Mouse (Mus musculus): Measurements from ENCODE around the gene Fam118a. TPM values are rescaled to one million over a fixed set of nuclear protein-coding genes. Genes with fewer than 3 reads are reported as not detected.
A peak's percentile ranks its signal among the peaks of the same experiment; 100 is the strongest.
"Not testable (repeated sequence)": the region's sequence is repeated elsewhere in the genome, so short reads cannot be mapped to it uniquely, and the experiment has no call there.

Gene Fam118a
- polyA plus RNA-seq (2014; fragmentation: Nextera tagmentation; extraction: Ambion mirVana) = 21.9 and 23.1 TPM in 2 replicates

DNA sequence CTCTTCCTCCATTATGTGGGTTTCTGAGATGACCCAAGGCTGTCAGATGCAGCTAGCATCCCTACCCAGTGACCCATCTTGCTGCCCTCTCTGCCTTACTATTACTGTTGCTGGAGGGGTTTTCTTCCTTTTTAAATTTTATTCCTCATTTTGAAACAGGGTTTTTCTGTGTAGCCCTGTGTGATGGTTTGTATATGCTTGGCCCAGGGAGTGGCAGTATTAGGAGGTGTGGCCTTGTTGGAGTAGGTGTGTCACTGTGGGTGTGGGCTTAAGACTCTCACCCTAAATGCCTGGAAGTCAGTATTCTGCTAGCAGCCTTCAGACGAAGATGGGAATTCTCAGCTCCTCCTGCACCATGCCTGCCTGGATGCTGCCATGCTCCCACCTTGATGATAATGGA lies at the start of gene Fam118a:
Gene Fam118a, plus strand, starts transcription at position 301 of the 400 bp plus-strand sequence.
- H3K27ac ChIP-seq (replicated peaks; ENCODE audit: low read depth, low read length); H3K4me3 ChIP-seq (ENCODE audit: low read depth, low read length); H3K36me3 ChIP-seq (ENCODE audit: control insufficient read depth, insufficient read depth, low read length); H3K27me3 ChIP-seq (replicated peaks; ENCODE audit: control insufficient read depth, insufficient read depth, low read length); H3K9ac ChIP-seq (ENCODE audit: low read depth, low read length); H3K9me3 ChIP-seq (ENCODE audit: control insufficient read depth, low read length); ATAC-seq (ENCODE audit: low read depth); DNase-seq (ENCODE audit: low spot score); H3K4me2 ChIP-seq (ENCODE audit: low read depth, low read length); H3K4me1 ChIP-seq (ENCODE audit: control insufficient read depth, insufficient read depth, low read length): not testable (repeated sequence)
- WGBS = 53% methylated on average over 1 of the region's 1 CpGs

DNA sequence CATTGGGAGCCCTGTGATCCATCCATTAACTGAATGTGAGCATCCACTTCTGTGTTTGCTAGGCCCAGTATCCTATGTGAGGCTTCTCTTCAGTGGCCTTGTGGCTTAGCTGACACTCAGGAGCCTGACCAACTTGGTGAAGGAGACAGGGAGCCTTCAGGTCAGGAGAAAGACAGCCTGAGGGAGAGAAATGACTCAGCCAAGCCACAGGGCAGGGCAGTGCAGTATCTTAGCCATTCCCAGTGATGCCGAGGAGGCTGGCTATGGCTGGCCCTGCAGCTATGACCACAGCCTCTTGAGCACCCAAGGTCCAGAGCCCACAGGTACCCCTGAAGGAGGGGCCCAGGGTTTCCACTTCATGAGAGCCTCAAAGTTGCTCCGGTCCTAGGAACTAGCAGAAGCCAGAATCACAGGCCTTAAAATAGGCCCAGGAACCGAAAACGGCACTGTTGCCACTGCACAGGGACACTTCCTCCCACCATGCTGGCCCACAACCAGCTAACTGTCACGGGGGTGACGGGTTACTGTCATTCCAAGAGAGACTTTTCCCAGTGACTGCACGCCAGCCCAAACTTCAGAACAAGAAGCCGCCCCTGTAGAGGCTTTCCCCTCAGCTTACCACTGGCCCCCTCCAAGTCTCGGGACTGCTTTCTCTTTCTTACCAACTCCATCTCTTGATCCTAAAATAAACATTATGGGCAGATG lies 47.0 kb upstream of the Fam118a start:
- Histone ChIP-seq H3K9ac (ENCODE audit: low read depth, low read length) (no peak overlapping the region), H3K27me3 (replicated peaks; ENCODE audit: control insufficient read depth, insufficient read depth, low read length) (no peaks in the 10 kb centered on the region), H3K27ac (replicated peaks; ENCODE audit: low read depth, low read length) (no peak overlapping the region), H3K36me3 (ENCODE audit: control insufficient read depth, insufficient read depth, low read length) (no peaks in the 10 kb centered on the region), H3K9me3 (ENCODE audit: control insufficient read depth, low read length) (no peaks in the 10 kb centered on the region), H3K4me3 (ENCODE audit: low read depth, low read length) (no peak overlapping the region), H3K4me1 (ENCODE audit: control insufficient read depth, insufficient read depth, low read length) (no peaks in the 10 kb centered on the region), H3K4me2 (ENCODE audit: low read depth, low read length) (no peak overlapping the region)
- DNase-seq (ENCODE audit: low spot score) = no peak
- ATAC-seq (ENCODE audit: low read depth) = no peak
- WGBS = 78% methylated on average over 9 of the region's 9 CpGs

DNA sequence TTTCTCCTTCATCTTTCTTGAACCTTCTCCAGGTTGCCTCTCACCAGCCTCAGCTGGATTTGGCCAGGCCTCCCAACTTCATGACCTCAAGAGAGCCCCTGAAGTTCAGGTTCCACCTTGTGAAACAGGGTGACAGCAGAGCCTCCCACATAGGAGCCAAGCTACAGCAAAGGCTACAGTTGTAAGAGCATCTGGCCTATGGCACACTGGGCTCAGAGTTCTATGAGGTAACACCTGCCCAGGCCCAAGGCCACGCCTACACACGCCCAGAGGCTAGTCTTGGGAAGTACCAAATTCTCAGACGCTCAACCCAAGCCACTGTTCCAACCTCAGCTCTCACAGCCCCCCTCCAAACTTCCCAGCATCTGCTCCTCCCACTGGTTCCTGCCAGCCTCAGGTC lies 45.9 kb upstream of the Fam118a start:
- H3K36me3 ChIP-seq (ENCODE audit: control insufficient read depth, insufficient read depth, low read length) = no peaks in the 10 kb centered on the region
- DNase-seq (ENCODE audit: low spot score) (no peak), ATAC-seq (ENCODE audit: low read depth) (no peak)
- no peak overlapping the region for H3K27ac ChIP-seq (replicated peaks; ENCODE audit: low read depth, low read length)
- no peaks in the 10 kb centered on the region for H3K4me1 ChIP-seq (ENCODE audit: control insufficient read depth, insufficient read depth, low read length)
- WGBS = 79% methylated on average over 3 of the region's 3 CpGs
- H3K27me3 ChIP-seq (replicated peaks; ENCODE audit: control insufficient read depth, insufficient read depth, low read length) = no peaks in the 10 kb centered on the region
- H3K9me3 ChIP-seq (ENCODE audit: control insufficient read depth, low read length) = no peaks in the 10 kb centered on the region
- H3K4me3 ChIP-seq (ENCODE audit: low read depth, low read length) = no peak overlapping the region
- H3K9ac ChIP-seq (ENCODE audit: low read depth, low read length) = no peak overlapping the region
- H3K4me2 ChIP-seq (ENCODE audit: low read depth, low read length) = no peak overlapping the region

DNA sequence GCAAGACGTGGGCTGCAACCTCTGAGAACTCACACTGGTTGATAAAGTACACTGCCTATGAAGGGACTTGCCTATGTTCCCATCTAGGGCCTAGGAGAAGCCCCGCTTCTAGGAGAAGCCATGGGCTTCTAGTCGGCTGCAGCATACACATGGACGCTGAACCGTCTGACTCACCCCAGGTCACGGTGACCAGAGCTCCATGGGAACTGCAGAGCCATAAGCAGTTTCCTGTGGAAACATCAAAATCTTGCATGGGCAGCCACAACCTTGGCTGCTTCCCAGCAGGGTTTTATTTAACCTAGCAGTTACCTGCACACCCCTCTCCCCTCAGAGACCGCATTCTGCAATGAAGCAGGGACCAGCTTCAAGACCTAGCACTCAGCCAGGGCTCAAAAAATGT lies 45.0 kb upstream of the Fam118a start:
- peaks cover 5% of the 10 kb centered on the region; the same call in 1 of the 2 replicates for H3K4me1 ChIP-seq (ENCODE audit: control insufficient read depth, insufficient read depth, low read length)
- H3K27ac ChIP-seq (replicated peaks; ENCODE audit: low read depth, low read length) = no peak overlapping the region
- ATAC-seq (ENCODE audit: low read depth) (no peak), DNase-seq (ENCODE audit: low spot score) (no peak)
- H3K9ac ChIP-seq (ENCODE audit: low read depth, low read length) = no peak overlapping the region
- no peaks in the 10 kb centered on the region for H3K36me3 ChIP-seq (ENCODE audit: control insufficient read depth, insufficient read depth, low read length)
- no peak overlapping the region for H3K4me2 ChIP-seq (ENCODE audit: low read depth, low read length)
- H3K27me3 ChIP-seq (replicated peaks; ENCODE audit: control insufficient read depth, insufficient read depth, low read length) = no peaks in the 10 kb centered on the region
- no peaks in the 10 kb centered on the region for H3K9me3 ChIP-seq (ENCODE audit: control insufficient read depth, low read length)
- WGBS = 89% methylated on average over 7 of the region's 7 CpGs
- no peak overlapping the region for H3K4me3 ChIP-seq (ENCODE audit: low read depth, low read length)

DNA sequence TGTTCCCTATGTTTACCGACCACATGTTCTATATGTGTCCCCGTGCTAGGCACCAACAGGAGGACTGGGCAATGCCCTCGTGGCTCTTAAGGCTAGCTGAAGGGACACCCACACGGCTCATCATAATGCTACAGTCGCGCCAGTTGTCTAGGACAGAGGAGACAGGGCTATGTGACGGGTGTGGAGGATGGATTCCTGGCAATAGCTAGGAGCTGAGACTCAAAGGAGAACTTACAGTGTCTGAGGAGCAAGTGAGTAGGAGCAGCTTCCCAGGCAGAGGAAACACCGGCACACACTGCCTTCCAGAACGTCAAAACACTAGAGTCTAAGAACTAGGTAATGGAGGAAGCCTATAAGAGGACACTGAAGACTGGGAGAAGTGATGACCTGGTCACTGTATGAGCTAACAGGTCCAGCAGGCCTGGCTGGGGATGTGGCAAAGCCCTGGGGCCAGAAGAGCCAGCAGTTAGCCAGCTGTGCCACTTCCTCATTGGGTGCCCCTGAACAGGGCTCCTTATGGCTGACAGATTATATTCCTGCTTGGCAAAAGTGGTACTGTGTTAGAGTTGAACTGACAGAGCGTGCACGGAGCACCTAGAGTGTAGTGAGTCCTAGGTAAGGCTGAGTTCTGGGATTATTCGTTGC lies 43.1 kb upstream of the Fam118a start:
- Histone ChIP-seq H3K36me3 (ENCODE audit: control insufficient read depth, insufficient read depth, low read length) (no peaks in the 10 kb centered on the region), H3K27ac (replicated peaks; ENCODE audit: low read depth, low read length) (no peak overlapping the region), H3K9ac (ENCODE audit: low read depth, low read length) (no peak overlapping the region), H3K27me3 (replicated peaks; ENCODE audit: control insufficient read depth, insufficient read depth, low read length) (no peaks in the 10 kb centered on the region), H3K4me1 (ENCODE audit: control insufficient read depth, insufficient read depth, low read length) (peaks cover 5% of the 10 kb centered on the region; the same call in 1 of the 2 replicates), H3K9me3 (ENCODE audit: control insufficient read depth, low read length) (no peaks in the 10 kb centered on the region), H3K4me2 (ENCODE audit: low read depth, low read length) (no peak overlapping the region), H3K4me3 (ENCODE audit: low read depth, low read length) (no peak overlapping the region)
- ATAC-seq (ENCODE audit: low read depth) = no peak
- no peak for DNase-seq (ENCODE audit: low spot score)
- 87% methylated on average over 12 of the region's 12 CpGs for WGBS

DNA sequence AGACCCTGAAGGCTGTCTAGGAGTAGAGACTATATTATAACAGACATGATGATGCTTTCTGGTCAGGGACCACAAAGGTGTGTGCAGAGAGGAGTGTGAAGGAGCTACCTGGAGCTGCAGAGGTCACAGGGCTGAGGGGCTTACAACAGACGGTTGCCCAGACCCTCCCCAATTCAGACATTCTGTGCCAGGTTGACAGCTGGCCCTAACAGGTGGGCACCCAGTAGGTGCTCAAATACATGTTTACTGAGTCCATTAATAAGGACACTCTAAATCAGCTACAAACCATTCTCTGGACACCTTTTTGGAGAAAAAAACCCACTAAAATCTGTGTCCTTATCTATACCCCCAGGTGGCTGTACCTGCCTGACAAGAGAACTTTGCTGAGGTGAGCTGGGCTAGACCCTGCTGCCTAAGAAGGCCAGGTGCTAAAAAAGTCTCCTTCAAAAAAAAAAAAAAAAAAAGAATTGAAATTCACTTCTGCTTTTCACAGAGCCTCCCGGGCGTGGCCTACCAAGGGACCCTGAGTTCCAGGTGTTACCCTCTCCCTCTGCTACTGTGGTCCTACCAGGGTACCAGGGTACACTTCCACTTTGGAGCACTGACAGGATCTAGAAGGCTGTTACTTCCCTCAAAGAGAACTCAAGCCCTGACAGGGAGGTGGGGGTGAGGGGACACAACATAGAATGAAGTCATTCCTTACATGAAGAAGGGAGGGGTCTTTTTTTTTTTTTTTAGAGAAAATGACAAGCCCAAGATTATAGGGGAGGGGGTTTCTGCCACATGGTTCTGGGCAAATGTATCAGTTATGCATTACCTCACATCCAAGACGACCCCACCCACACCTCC lies 42.4 kb upstream of the Fam118a start:
- H3K9ac ChIP-seq (ENCODE audit: low read depth, low read length) = peak overlapping the region; percentile 87
- DNase-seq (ENCODE audit: low spot score) = no peak

DNA sequence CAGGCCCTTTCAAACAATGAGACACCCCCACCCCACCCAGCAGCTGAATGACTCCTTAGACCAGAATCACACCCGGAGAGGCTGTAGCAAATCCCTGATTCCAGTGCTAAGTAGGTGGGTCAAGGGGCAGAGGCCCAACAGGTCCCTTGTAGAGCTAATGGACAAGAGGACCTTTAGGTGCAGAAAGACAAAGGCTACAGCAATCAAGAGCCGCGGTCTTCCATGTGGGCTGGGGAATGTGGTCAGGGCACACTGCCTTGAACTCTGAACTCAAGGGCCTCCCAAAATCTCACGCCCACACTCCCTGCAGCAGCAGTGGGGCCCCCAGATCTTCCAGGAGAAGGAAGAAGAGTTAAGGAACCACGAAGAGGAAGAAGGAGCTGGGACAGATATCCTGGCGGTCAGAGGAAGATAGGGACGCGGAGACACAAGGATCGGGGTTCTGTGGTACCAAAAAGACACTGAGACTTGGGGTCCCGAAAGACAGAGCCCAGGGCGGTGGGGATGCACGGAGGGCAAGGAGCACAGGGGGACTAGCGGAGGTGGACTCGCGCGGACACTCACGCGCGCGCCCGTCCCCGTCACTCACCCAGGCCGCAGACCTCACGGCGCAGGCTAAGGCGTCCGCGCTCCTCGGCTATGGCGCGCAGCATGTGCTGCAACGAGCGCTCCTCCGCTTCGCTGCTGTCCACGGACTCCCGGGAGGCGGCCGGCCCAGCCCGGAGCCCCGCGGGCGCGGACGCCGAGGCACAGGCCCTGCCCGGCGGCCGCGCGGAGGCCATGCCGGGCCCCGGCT lies 41.5 kb upstream of the Fam118a start:
- under 1% methylated on average over 21 of the region's 53 CpGs for WGBS
- H3K4me2 ChIP-seq (ENCODE audit: low read depth, low read length) = peak overlapping the region; percentile 76
- peak overlapping the region; percentile 72 for H3K27ac ChIP-seq (replicated peaks; ENCODE audit: low read depth, low read length)
- H3K9ac ChIP-seq (ENCODE audit: low read depth, low read length) = peak overlapping the region; percentile 87
- no peaks in the 10 kb centered on the region for H3K9me3 ChIP-seq (ENCODE audit: control insufficient read depth, low read length)
- peaks cover 5% of the 10 kb centered on the region; the same call in 1 of the 2 replicates for H3K4me1 ChIP-seq (ENCODE audit: control insufficient read depth, insufficient read depth, low read length)
- ATAC-seq (ENCODE audit: low read depth) = peak; percentile 51
- peak overlapping the region; percentile 85 for H3K4me3 ChIP-seq (ENCODE audit: low read depth, low read length)
- no peak for DNase-seq (ENCODE audit: low spot score)
- no peaks in the 10 kb centered on the region for H3K36me3 ChIP-seq (ENCODE audit: control insufficient read depth, insufficient read depth, low read length)
- H3K27me3 ChIP-seq (replicated peaks; ENCODE audit: control insufficient read depth, insufficient read depth, low read length) = no peaks in the 10 kb centered on the region

More for the DNA sequence above, 42.4 kb upstream of the Fam118a start:
- no peak overlapping the region for H3K27ac ChIP-seq (replicated peaks; ENCODE audit: low read depth, low read length)
- peaks cover 5% of the 10 kb centered on the region; the same call in 1 of the 2 replicates for H3K4me1 ChIP-seq (ENCODE audit: control insufficient read depth, insufficient read depth, low read length)
- no peaks in the 10 kb centered on the region for H3K9me3 ChIP-seq (ENCODE audit: control insufficient read depth, low read length)
- peak overlapping the region; percentile 85 for H3K4me3 ChIP-seq (ENCODE audit: low read depth, low read length)
- 68% methylated on average over 4 of the region's 4 CpGs for WGBS
- no peak for ATAC-seq (ENCODE audit: low read depth)
- no peaks in the 10 kb centered on the region for H3K27me3 ChIP-seq (replicated peaks; ENCODE audit: control insufficient read depth, insufficient read depth, low read length)
- H3K4me2 ChIP-seq (ENCODE audit: low read depth, low read length) = peak overlapping the region; percentile 76
- H3K36me3 ChIP-seq (ENCODE audit: control insufficient read depth, insufficient read depth, low read length) = no peaks in the 10 kb centered on the region

All from embryonic facial prominence, embryonic 14.5 days (tissue).